Mouse (Mus musculus) kidney, postnatal 14 days (tissue): ENCODE measurements around the gene Ska3.
"Not testable (repeated sequence)": the region's sequence is repeated elsewhere in the genome, so short reads cannot be mapped to it uniquely, and the experiment has no call there.

Source experiments
- DNase-seq: peaks from one replicate; pipeline ENCODE4 v3.0.0; 2022; ENCODE audit warnings: mixed read lengths

Ska3 gene

GRCm38 (mm10) chr14:57825788-57826751 is at the start of gene Ska3, which contains the start of gene Mrpl57:
TSS of gene Ska3 (minus strand) at chr14:57826185.
TSS of gene Mrpl57 (plus strand) at chr14:57826234.
- peak; percentile 96 for DNase-seq

GRCm38 (mm10) chr14:57866676-57867276 is 40.8 kb upstream of the Ska3 start:
- no peak for DNase-seq

GRCm38 (mm10) chr14:57865256-57865655 is 39.3 kb upstream of the Ska3 start:
- DNase-seq = no peak

GRCm38 (mm10) chr14:57863129-57863528 is 37.1 kb upstream of the Ska3 start:
- no peak for DNase-seq

- DNase-seq = no peak
Measured at GRCm38 (mm10) chr14:57861987-57862412, 36.0 kb upstream of the Ska3 start.

GRCm38 (mm10) chr14:57859520-57859919 is 33.5 kb upstream of the Ska3 start:
- DNase-seq = peak; percentile 44

GRCm38 (mm10) chr14:57858601-57859000 is 32.6 kb upstream of the Ska3 start:
- DNase-seq = no peak

- DNase-seq = not testable (repeated sequence)
Measured at GRCm38 (mm10) chr14:57856037-57856436, 30.1 kb upstream of the Ska3 start.

- no peak for DNase-seq
Measured at GRCm38 (mm10) chr14:57852961-57853360, 27.0 kb upstream of the Ska3 start.

- DNase-seq = no peak
Measured at GRCm38 (mm10) chr14:57850330-57850729, 24.3 kb upstream of the Ska3 start.

- DNase-seq = no peak
Measured at GRCm38 (mm10) chr14:57848646-57849045, 22.7 kb upstream of the Ska3 start.

GRCm38 (mm10) chr14:57848061-57848460 is 22.1 kb upstream of the Ska3 start:
- DNase-seq = not testable (repeated sequence)

GRCm38 (mm10) chr14:57844535-57844934 is 18.6 kb upstream of the Ska3 start:
- no peak for DNase-seq

GRCm38 (mm10) chr14:57835157-57835556 is 9.2 kb upstream of the Ska3 start:
- no peak for DNase-seq

GRCm38 (mm10) chr14:57833526-57833925 is 7.5 kb upstream of the Ska3 start:
- no peak for DNase-seq

- no peak for DNase-seq
Measured at GRCm38 (mm10) chr14:57827284-57827683, 1.3 kb upstream of the Ska3 start.

GRCm38 (mm10) chr14:57820839-57821238 is 5.1 kb downstream of the Ska3 start:
- no peak for DNase-seq

GRCm38 (mm10) chr14:57811844-57812243 is 14.1 kb downstream of the Ska3 start:
- no peak for DNase-seq

GRCm38 (mm10) chr14:57810886-57811285 is 15.1 kb downstream of the Ska3 start:
- DNase-seq = no peak

- DNase-seq = no peak
Measured at GRCm38 (mm10) chr14:57808558-57808957, 17.4 kb downstream of the Ska3 start.

GRCm38 (mm10) chr14:57803731-57804130 is 22.3 kb downstream of the Ska3 start:
- no peak for DNase-seq

GRCm38 (mm10) chr14:57797991-57798931 is 27.7 kb downstream of the Ska3 start, which contains the start of gene Sap18:
TSS of gene Sap18 (plus strand) at chr14:57798180.
- peak; percentile 99 for DNase-seq

- DNase-seq = peak; percentile 8
Measured at GRCm38 (mm10) chr14:57797551-57797950, 28.4 kb downstream of the Ska3 start.
